Mouse (Mus musculus): Measurements from ENCODE around the gene Oasl2. TPM values are rescaled to one million over a fixed set of nuclear protein-coding genes. Genes with fewer than 3 reads are reported as not detected.

Oasl2 gene
- total RNA-seq, 2 experiments from 2014 or later: 1.6 to 1.7 TPM

- TF ChIP-seq CTCF (IDR thresholded peaks at IDR 0.05): no peak
- no peak overlapping the region for H3K27ac ChIP-seq
- intact Hi-C loops (cut with DNase I): no loop called here
These were observed 52.2 kb downstream of the Oasl2 start for GRCm38 (mm10) chr5:114948891-114949290.

GRCm38 (mm10) chr5:114949316-114949715 is 52.6 kb downstream of the Oasl2 start:
- Histone ChIP-seq H3K27ac (no peak overlapping the region), H3K4me3 (no peak overlapping the region)
- intact Hi-C loops (cut with DNase I): no loop called here
- TF ChIP-seq CTCF (IDR thresholded peaks at IDR 0.05): no peak
- no peak for DNase-seq (ENCODE audit: extremely low spot score in 1 of 2, low spot score in 2 of 2)

More at GRCm38 (mm10) chr5:114948891-114949290, 52.2 kb downstream of the Oasl2 start:
- no peak overlapping the region for H3K4me3 ChIP-seq
- DNase-seq (ENCODE audit: extremely low spot score in 1 of 2, low spot score in 2 of 2): no peak

- intact Hi-C loops (cut with DNase I): no loop called here
- DNase-seq (ENCODE audit: extremely low spot score in 1 of 2, low spot score in 2 of 2): no peak
- Histone ChIP-seq H3K27ac (no peak overlapping the region), H3K4me3 (no peak overlapping the region)
- no peak for TF ChIP-seq CTCF (IDR thresholded peaks at IDR 0.05)
These were observed 53.1 kb downstream of the Oasl2 start for GRCm38 (mm10) chr5:114949812-114950211.

- TF ChIP-seq CTCF (IDR thresholded peaks at IDR 0.05): no peak
- DNase-seq (ENCODE audit: extremely low spot score in 1 of 2, low spot score in 2 of 2): no peak
- Histone ChIP-seq H3K4me3 (no peak overlapping the region), H3K27ac (no peak overlapping the region)
- intact Hi-C loops (cut with DNase I): no loop called here
These were observed 53.9 kb downstream of the Oasl2 start for GRCm38 (mm10) chr5:114950669-114951068.

GRCm38 (mm10) chr5:114951279-114951880 is 54.6 kb downstream of the Oasl2 start:
- no peak for TF ChIP-seq CTCF (IDR thresholded peaks at IDR 0.05)
- intact Hi-C loops (cut with DNase I): no loop called here
- H3K4me3 ChIP-seq: no peak overlapping the region
- H3K27ac ChIP-seq: no peak overlapping the region
- DNase-seq (ENCODE audit: extremely low spot score in 1 of 2, low spot score in 2 of 2): no peak

- intact Hi-C loops (cut with DNase I): no loop called here
- Histone ChIP-seq H3K27ac (no peak overlapping the region), H3K4me3 (no peak overlapping the region)
- DNase-seq (ENCODE audit: extremely low spot score in 1 of 2, low spot score in 2 of 2): no peak
- no peak for TF ChIP-seq CTCF (IDR thresholded peaks at IDR 0.05)
These were observed 56.6 kb downstream of the Oasl2 start for GRCm38 (mm10) chr5:114953326-114953725.

GRCm38 (mm10) chr5:114958069-114958468 is 61.3 kb downstream of the Oasl2 start:
- intact Hi-C loops (cut with DNase I): no loop called here
- TF ChIP-seq CTCF (IDR thresholded peaks at IDR 0.05): no peak
- H3K4me3 ChIP-seq: no peak overlapping the region
- DNase-seq (ENCODE audit: extremely low spot score in 1 of 2, low spot score in 2 of 2): no peak
- H3K27ac ChIP-seq: no peak overlapping the region

Small RNA genes lying within 50 kb of the gene (microRNA-seq; reads per million reads assigned to microRNA genes)
- gene Mir6240: 3.1 to 8.0 reads per million in 2 experiments

Other genes starting within 250 kb of the Oasl2 start
- gene Trpv4, start 238.5 kb upstream of the Oasl2 start, total RNA-seq (2021): 1 to 10 TPM; 1.8 to 2.2 TPM
- 10 to 100 TPM; 21.8 to 22.4 TPM for gene Gltp, start 206.0 kb upstream of the Oasl2 start, total RNA-seq (2021)
- 10 to 100 TPM; 13.9 to 15.6 TPM for gene Tchp, start 189.2 kb upstream of the Oasl2 start, total RNA-seq (2021)
- 10 to 100 TPM; 31.0 to 38.8 TPM for gene Ankrd13a, start 122.3 kb upstream of the Oasl2 start, total RNA-seq (2021)
- gene Git2, start 121.4 kb upstream of the Oasl2 start, total RNA-seq (2021): 10 to 100 TPM; 42.7 to 43.7 TPM
- gene 1500011B03Rik, start 73.5 kb upstream of the Oasl2 start, total RNA-seq (2021): 100 to 1,000 TPM; 144 to 161 TPM
- gene 4930519G04Rik, start 43.3 kb upstream of the Oasl2 start, total RNA-seq (2021): not detected
- gene Gm9936, start 38.3 kb upstream of the Oasl2 start, total RNA-seq (2021): 1 to 10 TPM; 1.0 to 1.5 TPM
- under 1 TPM in 1 of 2 experiments, not detected in 1; 0.81 TPM for gene Oasl1, start 26.3 kb downstream of the Oasl2 start, total RNA-seq (2021)
- gene 2210016L21Rik, start 45.2 kb downstream of the Oasl2 start, total RNA-seq (2021): 100 to 1,000 TPM; 214 to 229 TPM
- gene Hnf1a, start 74.2 kb downstream of the Oasl2 start, total RNA-seq (2021): not detected
- 10 to 100 TPM; 85.2 to 87.0 TPM for gene Sppl3, start 114.2 kb downstream of the Oasl2 start, total RNA-seq (2021)
- gene Gm10401, start 201.4 kb downstream of the Oasl2 start, total RNA-seq (2021): not detected
- gene Acads, start 222.4 kb downstream of the Oasl2 start, total RNA-seq (2021): 1 to 10 TPM; 6.5 to 7.2 TPM
- gene Unc119b, start 238.0 kb downstream of the Oasl2 start, total RNA-seq (2021): 10 to 100 TPM; 25.2 to 31.0 TPM